Mouse (Mus musculus) brain, embryonic 18.5 days (tissue): ENCODE results near the gene Tas2r129.
"Not testable (repeated sequence)": the region's sequence is repeated elsewhere in the genome, so short reads cannot be mapped to it uniquely, and the experiment has no call there.

ENCODE experiments used
- DNase-seq: peaks from one replicate; pipeline ENCODE4 v3.0.0-alpha.2; 2012; ENCODE audit warnings: low read depth, low spot score

The Tas2r129 gene

GRCm38 (mm10) chr6:132950802-132951201, at the start of gene Tas2r129:
TSS of gene Tas2r129 (plus strand) at chr6:132951102.
- no peak for DNase-seq

- no peak for DNase-seq
These were observed 41.6 kb upstream of the Tas2r129 start, which contains the start of gene Tas2r125 for GRCm38 (mm10) chr6:132909351-132909750. TSS of gene Tas2r125 (plus strand) at chr6:132909651.

GRCm38 (mm10) chr6:132941376-132941775, 9.5 kb upstream of the Tas2r129 start:
- not testable (repeated sequence) for DNase-seq

GRCm38 (mm10) chr6:132957819-132958218, 6.9 kb downstream of the Tas2r129 start, which contains the start of gene Tas2r131:
TSS of gene Tas2r131 (minus strand) at chr6:132957919.
- no peak for DNase-seq

GRCm38 (mm10) chr6:132980865-132981264, 30.0 kb downstream of the Tas2r129 start, which contains the start of gene Tas2r109:
TSS of gene Tas2r109 (minus strand) at chr6:132980965.
- no peak for DNase-seq
